Mouse (Mus musculus): Measurements from ENCODE around the gene Stt3b. TPM values are rescaled to one million over a fixed set of nuclear protein-coding genes. Genes with fewer than 3 reads are reported as not detected.

Stt3b gene
- polyA plus RNA-seq, 1 experiment from 2014 or later = 55.6 TPM

DNA sequence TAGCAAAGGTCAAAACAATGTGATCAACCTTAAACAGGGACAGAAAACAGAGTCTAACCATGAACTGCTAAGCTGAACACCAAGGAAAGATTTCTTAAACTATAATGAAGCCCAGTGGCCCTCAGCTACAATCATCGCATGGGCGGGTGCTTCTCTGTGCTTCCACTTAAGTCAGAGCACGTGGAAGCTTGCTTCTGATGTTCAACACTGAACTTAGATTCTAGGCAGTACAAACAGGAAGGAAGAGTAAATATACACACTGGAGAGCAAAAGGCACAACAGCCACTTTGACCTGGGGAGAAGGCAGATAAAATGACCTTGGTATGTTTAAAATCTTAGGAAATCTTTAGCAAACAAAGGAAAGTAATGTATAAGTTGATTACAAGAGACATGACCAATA, 38.7 kb downstream of the Stt3b start:
- no peak for DNase-seq (ENCODE audit: low spot score)

GRCm38 (mm10) chr9:115261896-115262295, 48.3 kb downstream of the Stt3b start:
- DNase-seq (ENCODE audit: low spot score) = no peak

GRCm38 (mm10) chr9:115261456-115261855, 48.8 kb downstream of the Stt3b start:
- DNase-seq (ENCODE audit: low spot score) = peak; percentile 21

DNA sequence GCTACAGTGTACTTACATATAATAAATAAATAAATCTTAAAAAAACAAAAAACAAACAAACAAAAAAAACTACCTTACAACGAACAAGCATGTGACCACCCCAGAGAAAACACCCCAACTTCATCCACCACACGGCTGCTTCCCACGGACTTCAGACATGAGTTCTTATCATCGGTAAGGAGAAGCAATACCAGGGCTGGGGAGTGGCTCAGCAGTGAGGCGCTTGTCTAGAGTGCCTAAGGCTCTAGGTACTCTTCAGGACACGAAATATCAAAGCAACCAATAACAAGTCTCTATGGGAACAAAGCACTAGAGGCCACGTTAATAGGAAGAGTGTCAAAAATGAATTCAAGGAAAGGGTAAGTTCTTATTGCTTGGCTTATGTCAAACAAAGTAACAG, 49.8 kb downstream of the Stt3b start:
- DNase-seq (ENCODE audit: low spot score) = no peak

DNA sequence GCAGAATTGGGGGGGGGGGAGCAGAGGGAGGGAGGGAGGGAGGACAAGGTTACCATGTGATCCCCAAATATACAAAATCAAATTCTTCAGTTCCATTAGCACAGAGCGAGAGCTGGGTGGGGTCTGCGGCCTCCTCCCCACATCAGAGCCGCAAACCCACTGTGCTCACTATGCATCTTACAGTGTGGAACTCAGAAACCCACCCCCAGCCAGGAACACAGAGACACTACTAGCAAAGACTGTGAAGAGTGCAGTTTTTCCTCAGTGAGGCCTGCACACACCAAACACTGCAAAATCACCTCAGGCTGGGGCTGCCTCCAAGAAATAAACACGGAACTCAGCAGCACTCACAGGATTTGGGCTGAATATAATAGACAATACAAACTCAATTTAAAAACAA, 50.4 kb downstream of the Stt3b start:
- no peak for DNase-seq (ENCODE audit: low spot score)

DNA sequence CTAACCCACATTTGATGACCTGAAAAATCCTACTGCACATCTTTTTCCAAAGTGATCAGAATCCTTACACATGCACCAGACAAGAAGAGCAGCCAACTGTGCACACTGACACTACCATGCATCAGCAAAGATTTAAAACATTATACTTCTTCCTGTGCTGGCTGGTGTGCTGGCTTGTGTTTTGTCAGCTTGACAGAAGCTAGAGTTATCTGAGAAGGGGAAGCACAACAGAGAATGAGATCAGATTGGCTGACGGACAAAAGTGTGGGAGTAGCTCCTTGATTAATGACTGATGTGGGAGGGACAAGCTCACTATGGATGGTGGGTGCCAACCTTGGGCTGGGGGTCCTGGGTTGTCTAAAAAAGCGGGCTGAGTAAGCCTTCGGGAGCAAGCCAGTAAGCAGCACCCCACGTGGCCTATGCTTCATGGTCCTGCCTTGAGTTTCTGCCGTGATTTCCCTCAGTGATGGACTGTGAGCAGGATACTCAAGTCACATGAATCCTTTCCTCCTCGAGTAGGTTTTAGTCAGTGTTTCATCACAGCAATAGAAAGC, 52.4 kb downstream of the Stt3b start:
- DNase-seq (ENCODE audit: low spot score) = no peak

DNA sequence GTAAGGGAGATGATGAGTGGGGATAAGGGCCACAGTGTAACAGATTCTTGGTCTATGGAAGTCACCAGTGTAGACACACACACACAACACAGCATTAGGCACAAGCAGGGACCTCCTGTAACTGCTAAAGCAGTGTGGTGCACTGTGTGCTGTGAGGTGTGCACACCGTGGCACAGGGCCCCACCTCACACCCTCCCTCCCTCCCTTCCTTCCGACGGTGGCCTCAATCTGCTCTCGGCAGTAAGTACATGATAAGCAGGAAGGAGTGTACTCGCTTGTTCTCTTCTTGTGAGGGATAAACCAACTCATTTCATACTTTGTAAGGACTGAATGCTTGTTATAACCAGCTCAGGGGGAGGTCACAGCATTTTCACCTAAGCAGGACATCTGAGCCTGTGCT, 61.1 kb downstream of the Stt3b start:
- no peak for DNase-seq (ENCODE audit: low spot score)

GRCm38 (mm10) chr9:115245092-115245491, 65.1 kb downstream of the Stt3b start:
- no peak for DNase-seq (ENCODE audit: low spot score)

GRCm38 (mm10) chr9:115243630-115244029, 66.6 kb downstream of the Stt3b start:
- DNase-seq (ENCODE audit: low spot score) = no peak

GRCm38 (mm10) chr9:115239861-115240260, 70.4 kb downstream of the Stt3b start:
- DNase-seq (ENCODE audit: low spot score) = no peak

DNA sequence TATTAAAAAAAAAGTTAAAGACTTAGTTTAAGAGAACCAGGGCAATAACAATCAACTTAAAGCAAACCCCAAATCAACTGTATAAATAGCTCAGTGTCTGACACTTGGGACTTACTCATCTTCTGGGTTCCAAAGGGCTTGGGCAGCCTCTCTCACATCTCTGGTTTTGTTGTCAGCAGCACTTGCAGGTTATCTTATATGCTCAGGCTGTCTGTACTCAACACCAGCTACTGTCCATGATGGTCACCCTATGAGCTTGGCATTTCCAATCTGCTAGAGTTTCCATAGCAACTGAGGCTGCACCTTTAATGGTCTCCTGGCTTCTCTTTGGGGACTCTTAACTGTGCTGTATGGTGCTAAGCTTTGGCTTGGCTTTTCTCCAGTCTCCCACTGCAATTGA, 72.3 kb downstream of the Stt3b start:
- DNase-seq (ENCODE audit: low spot score) = no peak

GRCm38 (mm10) chr9:115236352-115236841, 73.8 kb downstream of the Stt3b start:
- no peak for DNase-seq (ENCODE audit: low spot score)

DNA sequence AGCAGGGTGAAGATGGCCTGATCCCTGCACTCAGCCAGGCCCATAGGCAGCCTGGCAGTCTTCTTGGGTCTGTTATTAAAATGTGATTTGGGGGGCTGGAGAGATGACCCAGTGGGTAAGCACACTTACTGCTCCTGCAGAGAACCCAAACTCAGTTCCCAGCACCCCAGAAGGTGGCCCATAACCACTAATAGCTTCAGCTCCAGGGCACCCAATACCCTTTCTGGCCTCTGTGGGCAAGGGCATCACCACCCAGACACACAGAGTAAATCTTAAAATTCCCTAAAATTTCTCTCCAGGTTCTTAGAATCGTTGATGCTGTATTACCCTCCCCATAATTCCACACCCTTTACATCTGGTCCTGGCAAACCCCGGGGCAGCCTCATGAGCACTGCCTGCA, 75.7 kb downstream of the Stt3b start:
- DNase-seq (ENCODE audit: low spot score) = no peak

GRCm38 (mm10) chr9:115233721-115234120, 76.5 kb downstream of the Stt3b start:
- DNase-seq (ENCODE audit: low spot score) = no peak

GRCm38 (mm10) chr9:115231476-115231875, 78.7 kb downstream of the Stt3b start:
- DNase-seq (ENCODE audit: low spot score) = no peak

DNA sequence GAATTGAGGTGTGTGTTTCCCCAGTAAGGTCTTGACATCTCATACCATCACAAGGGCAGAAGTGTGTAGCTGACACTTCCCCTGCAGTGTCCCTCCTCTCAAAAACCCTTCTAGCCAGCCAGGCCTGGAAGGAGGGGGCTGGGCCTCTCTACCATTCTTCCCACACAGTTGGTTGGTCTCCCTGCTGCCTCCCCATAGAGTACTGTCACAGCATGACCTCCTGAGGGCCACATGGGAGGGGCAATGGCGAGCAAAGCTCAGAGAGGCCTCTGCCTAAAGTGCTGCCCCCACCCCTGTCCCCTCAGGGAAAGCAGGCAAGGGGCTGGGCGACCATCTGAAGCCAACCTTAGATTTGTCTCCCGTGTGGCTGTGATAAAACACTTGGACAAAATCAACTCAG, 80.1 kb downstream of the Stt3b start:
- DNase-seq (ENCODE audit: low spot score) = no peak

GRCm38 (mm10) chr9:115229676-115230075, 80.5 kb downstream of the Stt3b start:
- DNase-seq (ENCODE audit: low spot score) = no peak

DNA sequence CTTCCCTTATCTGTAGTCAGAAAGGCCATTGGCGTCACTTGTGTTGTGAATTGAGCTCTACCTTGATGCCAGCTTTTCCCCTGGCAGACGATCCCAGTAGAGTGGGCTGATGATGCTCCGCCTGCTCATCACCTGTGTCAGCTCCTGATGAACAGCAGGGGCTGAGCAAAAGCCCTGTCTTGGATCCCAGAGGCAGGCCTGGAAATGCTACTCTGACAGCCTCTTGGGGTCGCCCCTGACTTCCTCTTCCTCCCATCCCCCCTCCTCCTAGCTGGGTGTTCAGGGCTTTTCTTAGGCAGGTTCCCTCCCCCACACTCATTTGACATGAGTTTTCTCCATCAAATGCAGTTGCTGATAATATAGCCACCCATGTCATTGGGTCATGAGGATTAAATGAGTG, 81.1 kb downstream of the Stt3b start:
- DNase-seq (ENCODE audit: low spot score) = no peak

DNA sequence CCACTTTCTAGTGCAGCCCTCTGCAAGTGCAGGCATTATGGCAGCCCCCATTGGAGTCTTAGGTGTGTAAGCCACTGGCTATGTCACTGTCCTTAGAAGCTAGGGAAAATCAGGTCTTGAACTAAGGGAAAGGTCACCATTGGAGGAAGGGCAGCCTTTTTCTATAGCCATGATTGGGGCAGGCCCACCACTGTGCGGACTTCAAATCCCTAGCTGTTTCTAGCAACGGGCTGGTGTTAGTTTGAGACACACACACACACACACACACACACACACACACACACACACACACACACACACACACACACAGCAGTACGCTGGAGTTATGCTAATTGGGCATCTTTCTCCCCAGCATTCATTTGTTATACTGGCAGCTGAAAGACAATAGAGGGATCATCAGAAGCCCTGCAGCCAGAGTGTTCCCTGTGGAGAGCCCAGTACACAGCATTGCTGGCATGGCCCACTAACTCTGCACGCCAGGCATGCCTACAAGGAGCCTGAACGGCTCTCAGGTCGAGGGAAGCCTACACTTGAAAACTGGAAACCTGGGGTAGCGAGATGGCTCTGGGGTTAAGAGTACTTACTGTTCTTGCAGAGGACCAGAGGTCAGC, 85.4 kb downstream of the Stt3b start:
- DNase-seq (ENCODE audit: low spot score) = no peak

GRCm38 (mm10) chr9:115221265-115221664, 89.0 kb downstream of the Stt3b start:
- DNase-seq (ENCODE audit: low spot score) = peak; percentile 21

- DNase-seq (ENCODE audit: low spot score) = no peak
Measured at GRCm38 (mm10) chr9:115220466-115220865, 89.8 kb downstream of the Stt3b start.

DNA sequence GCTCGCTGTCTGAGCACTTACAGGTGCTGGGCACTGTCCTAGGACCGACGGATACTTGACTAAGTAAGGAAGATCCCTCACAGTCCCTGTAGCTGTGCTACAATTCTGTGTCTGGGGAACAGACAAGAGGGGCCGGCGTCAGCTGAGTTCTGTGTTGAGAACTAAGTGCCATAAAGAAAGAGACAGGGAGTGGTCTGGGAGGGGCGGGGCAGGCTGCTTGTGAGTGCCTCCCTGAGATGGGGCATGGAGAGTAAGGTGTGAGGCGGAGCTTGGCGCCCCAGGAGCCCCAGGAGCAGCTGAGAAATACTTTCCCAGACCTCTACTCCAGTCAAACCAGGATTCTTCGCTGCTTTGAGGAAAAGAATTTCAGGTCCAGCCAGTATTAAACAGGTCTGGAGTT, 92.2 kb downstream of the Stt3b start:
- no peak for DNase-seq (ENCODE audit: low spot score)

Data from thymus, postnatal 0 days (tissue).